Mouse (Mus musculus) forebrain, embryonic 14.5 days (tissue): ENCODE results near the gene Btf3l4. TPM values are rescaled to one million over a fixed set of nuclear protein-coding genes. Genes with fewer than 3 reads are reported as not detected.

Experiments
- ATAC-seq: fragments of 200-750 bp; cut with Nextera tagmentation; 2 replicates; pipeline ENCODE4 v1.8.0; 2017; ENCODE audit warnings: mild to moderate bottlenecking, moderate library complexity
- DNase-seq: peaks from one replicate; pipeline ENCODE4 v3.0.0-alpha.2; 2015; ENCODE audit warnings: low spot score
- H3K27ac ChIP-seq: fragments of 300-500 bp; sonication (generic); 2 replicates; pipeline ENCODE4 v1.5.1; 2014; ENCODE audit warnings: low read depth, mild to moderate bottlenecking, control low read depth, low read length, moderate library complexity
- H3K27me3 ChIP-seq: fragments of 300-500 bp; sonication (generic); replicated peaks from 2 replicates; pipeline ENCODE4 v1.6.1; 2014; ENCODE audit warnings: low read length, control low read depth, mixed read lengths; ENCODE audit not compliant: control insufficient read depth, insufficient read depth
- H3K36me3 ChIP-seq: fragments of 300-500 bp; sonication (generic); 2 replicates; pipeline ENCODE4 v1.6.1; 2014; ENCODE audit warnings: low read length, control low read depth; ENCODE audit not compliant: control insufficient read depth, insufficient read depth
- H3K4me1 ChIP-seq: fragments of 300-500 bp; sonication (generic); 2 replicates; pipeline ENCODE4 v1.6.1; 2014; ENCODE audit warnings: antibody characterized with exemption, low read length, control low read depth; ENCODE audit not compliant: control insufficient read depth, insufficient read depth
- H3K4me2 ChIP-seq: fragments of 300-500 bp; sonication (generic); 2 replicates; pipeline ENCODE4 v1.6.1; 2014; ENCODE audit warnings: mild to moderate bottlenecking, control low read depth, low read length
- H3K4me3 ChIP-seq: fragments of 300-500 bp; sonication (generic); 2 replicates; pipeline ENCODE4 v1.5.1; 2014; ENCODE audit warnings: low read depth, low read length, control low read depth
- H3K9ac ChIP-seq: fragments of 300-500 bp; sonication (generic); 2 replicates; pipeline ENCODE4 v1.6.1; 2014; ENCODE audit warnings: mild to moderate bottlenecking, low read length, control low read depth, moderate library complexity
- H3K9me3 ChIP-seq: fragments of 300-500 bp; sonication (generic); replicated peaks from 2 replicates; pipeline ENCODE4 v1.6.1; 2016; ENCODE audit warnings: low read length, control low read depth, mixed read lengths; ENCODE audit not compliant: control insufficient read depth
- polyA plus RNA-seq: library from polyadenylated mRNA; unstranded; fragments of >200 nt; fragmentation: Nextera tagmentation; extraction: Ambion mirVana; gene quantifications from 2 replicates; pipeline ENCODE4 v1.2.1, GENCODE M21; 2014

Btf3l4 gene
- polyA plus RNA-seq, 1 experiment from 2014 or later, result 287 TPM

DNA sequence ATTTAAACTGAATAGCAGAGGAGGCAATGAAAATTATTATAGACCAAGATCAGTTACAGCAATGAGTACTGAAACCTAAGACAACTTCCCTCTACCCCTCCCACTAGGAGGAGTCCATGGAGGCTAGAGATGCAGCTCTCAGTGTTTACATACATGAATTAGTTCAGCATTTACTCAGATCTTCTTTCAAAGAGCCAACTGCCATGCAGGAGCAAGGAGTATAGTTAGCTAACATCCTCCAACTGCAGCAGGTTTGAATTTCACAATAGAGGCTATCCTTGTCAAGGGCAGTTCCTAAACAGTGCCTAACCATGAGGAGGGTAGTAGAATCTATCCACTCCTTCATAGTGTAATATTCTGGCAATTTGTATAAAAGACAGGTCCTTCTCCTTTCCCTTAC is 64.9 kb downstream of the Btf3l4 start:
- no peaks in the 10 kb centered on the region for H3K36me3 ChIP-seq
- no peaks in the 10 kb centered on the region for H3K9me3 ChIP-seq
- no peak overlapping the region for H3K27ac ChIP-seq
- H3K9ac ChIP-seq, result no peak overlapping the region
- ATAC-seq (no peak), DNase-seq (no peak)
- H3K4me1 ChIP-seq, result no peaks in the 10 kb centered on the region
- no peaks in the 10 kb centered on the region for H3K27me3 ChIP-seq
- H3K4me3 ChIP-seq, result no peak overlapping the region
- H3K4me2 ChIP-seq, result no peak overlapping the region

Other genes with a start within 250 kb of the Btf3l4 start
- gene Cc2d1b, start 213.7 kb downstream of the Btf3l4 start, polyA plus RNA-seq, result 16.5 and 17.3 TPM in 2 replicates
- 1.2 and 1.3 TPM in 2 replicates for gene 3110021N24Rik, start 114.0 kb downstream of the Btf3l4 start, polyA plus RNA-seq
- 4.9 and 6.8 TPM in 2 replicates for gene Zfyve9, start 52.8 kb downstream of the Btf3l4 start, polyA plus RNA-seq
- gene Txndc12, start 987 bp upstream of the Btf3l4 start, polyA plus RNA-seq, result 92.3 and 94.3 TPM in 2 replicates
- gene Kti12, start 14.2 kb upstream of the Btf3l4 start, polyA plus RNA-seq, result 32.6 and 35.4 TPM in 2 replicates
- gene A730015C16Rik, start 15.0 kb upstream of the Btf3l4 start, polyA plus RNA-seq, result 0.86 and 2.3 TPM in 2 replicates
- gene Rab3b, start 45.4 kb upstream of the Btf3l4 start, polyA plus RNA-seq, result 79.7 and 87.4 TPM in 2 replicates
- gene Nrd1, start 167.0 kb upstream of the Btf3l4 start, polyA plus RNA-seq, result 45.6 and 49.8 TPM in 2 replicates